Mouse (Mus musculus): Measurements from ENCODE around the gene Mapkap1. TPM values are rescaled to one million over a fixed set of nuclear protein-coding genes. Genes with fewer than 3 reads are reported as not detected.
"Not testable (repeated sequence)": the region's sequence is repeated elsewhere in the genome, so short reads cannot be mapped to it uniquely, and the experiment has no call there.

The Mapkap1 gene
- polyA plus RNA-seq, 2 experiments from 2014 or later: 24.0 to 26.0 TPM

- ATAC-seq: not testable (repeated sequence)
Observed at GRCm38 (mm10) chr2:34432887-34433286, 26.3 kb downstream of the Mapkap1 start.

- ATAC-seq: no peak
Observed at GRCm38 (mm10) chr2:34436321-34436720, 29.8 kb downstream of the Mapkap1 start.

- no peak for ATAC-seq
Observed at GRCm38 (mm10) chr2:34448756-34449155, 42.2 kb downstream of the Mapkap1 start.

- ATAC-seq: no peak
Observed at GRCm38 (mm10) chr2:34462490-34462889, 55.9 kb downstream of the Mapkap1 start.

GRCm38 (mm10) chr2:34468559-34469141, 62.1 kb downstream of the Mapkap1 start:
- no peak for ATAC-seq

DNA sequence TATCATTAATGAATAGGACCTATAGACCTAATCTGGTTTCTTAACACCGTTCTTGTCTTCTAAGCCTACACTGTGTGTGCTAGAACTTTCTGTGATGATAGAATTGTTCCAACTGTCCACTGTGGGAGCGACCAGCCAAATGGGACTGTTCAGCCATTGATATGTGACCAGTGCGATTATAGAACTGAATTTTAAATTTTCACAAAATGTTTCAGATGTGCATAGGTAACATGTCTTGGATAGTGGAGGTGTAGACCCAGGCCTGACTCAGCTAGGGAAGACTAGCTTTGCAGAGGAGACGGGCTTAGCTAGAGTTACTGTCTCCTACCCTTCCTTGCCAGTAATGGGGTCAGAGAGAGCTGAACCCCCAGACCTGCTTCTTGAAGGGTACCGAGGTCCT, 62.8 kb downstream of the Mapkap1 start:
- ATAC-seq: no peak

- ATAC-seq: no peak
Observed at GRCm38 (mm10) chr2:34473775-34474174, 67.2 kb downstream of the Mapkap1 start.

- ATAC-seq: no peak
Observed at GRCm38 (mm10) chr2:34481401-34481800, 74.8 kb downstream of the Mapkap1 start.

DNA sequence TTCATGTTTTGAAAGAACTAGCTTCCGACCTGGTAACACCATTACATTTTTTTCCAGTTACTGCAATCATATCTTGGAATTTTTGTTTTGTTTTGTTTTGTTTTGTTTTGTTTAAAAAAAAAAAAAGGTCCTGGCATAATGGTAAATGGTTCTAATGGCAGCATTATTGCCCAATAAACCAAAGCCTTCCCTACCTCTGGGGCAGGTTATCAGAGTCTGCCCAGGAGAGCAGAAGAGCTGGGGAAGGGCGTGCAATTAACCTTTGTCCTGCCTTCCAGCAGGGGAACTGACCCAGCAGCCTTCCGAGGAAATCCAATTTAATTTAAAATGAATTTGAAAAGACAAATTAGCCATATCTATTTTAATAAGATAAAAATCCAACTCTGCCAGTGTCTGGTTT, 75.5 kb downstream of the Mapkap1 start:
- no peak for ATAC-seq

DNA sequence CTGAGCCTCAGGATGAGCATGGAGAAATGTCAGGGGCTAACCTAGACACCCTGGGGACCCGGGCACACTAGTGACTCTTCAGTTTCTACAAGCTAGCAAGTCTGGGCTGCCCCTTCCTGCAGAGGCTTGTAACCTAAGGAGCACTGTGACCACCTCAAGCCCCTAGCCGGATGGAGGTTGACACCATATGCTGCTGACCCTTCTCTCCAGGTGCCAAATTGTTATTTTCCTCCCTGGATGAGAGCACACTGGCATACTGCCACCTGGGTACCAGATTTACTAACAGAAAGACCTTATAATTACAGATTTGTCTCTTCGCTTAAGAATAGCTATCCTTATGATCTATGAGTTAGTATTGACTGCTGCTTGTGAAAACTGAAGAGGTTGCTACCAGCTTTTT, 76.0 kb downstream of the Mapkap1 start:
- no peak for ATAC-seq

- no peak for ATAC-seq
Observed at GRCm38 (mm10) chr2:34487281-34487680, 80.7 kb downstream of the Mapkap1 start.

DNA sequence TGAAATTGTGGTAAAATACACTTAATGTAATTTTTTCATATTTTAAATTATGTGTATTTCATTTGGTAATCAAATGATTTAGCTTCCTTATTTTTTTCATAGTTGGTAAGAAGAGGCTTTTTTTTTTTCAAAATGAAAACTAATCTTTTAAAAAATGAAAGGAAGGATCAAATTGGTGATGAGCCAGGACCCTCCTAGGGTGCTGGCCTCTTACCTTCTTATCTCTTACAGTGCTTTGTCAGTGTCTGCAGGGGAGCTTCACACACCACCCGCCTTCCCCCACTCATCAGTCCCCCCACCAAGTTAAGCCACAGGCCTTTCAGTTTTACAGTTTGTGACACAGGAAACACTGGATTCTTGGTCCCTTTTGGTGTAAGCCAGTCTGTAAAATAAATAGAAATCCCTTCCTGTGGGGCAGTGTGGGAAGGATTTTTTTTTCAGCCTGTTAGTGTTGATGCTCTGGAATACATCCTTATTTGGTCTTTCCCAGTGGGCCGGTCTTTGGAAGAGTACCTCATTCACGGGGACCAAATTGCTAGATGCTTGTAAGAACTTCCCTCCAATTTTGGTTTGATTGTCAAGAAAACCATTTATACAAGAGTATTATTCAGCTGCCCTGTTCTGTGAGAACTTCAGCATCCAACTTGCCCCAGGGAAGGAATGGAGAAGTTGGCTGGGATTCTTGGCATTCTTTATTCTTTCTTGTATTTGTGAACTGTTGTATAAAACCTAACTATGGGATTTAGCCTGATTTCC, 97.6 kb downstream of the Mapkap1 start:
- ATAC-seq: no peak

- not testable (repeated sequence) for ATAC-seq
Observed at GRCm38 (mm10) chr2:34506162-34506561, 99.6 kb downstream of the Mapkap1 start.

DNA sequence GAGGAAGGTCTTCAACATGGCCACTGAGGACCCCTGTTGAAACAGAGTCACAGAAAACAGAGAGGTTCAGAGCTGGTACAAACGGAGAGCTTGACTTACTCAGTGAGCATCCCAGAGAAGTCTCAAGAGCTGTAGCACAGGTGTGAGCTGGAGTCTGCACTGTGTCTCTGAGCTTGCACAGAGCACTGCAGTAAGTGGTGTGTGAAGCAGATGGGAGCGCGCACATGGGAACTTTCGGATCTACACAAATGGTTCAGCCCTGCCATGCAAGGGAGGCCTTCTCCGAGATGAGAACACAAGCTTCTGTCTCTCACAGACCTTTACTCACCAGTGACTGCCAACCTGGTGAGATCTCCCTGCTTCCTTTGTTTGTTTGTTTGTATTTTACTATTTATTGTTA, 103.3 kb downstream of the Mapkap1 start:
- ATAC-seq: no peak

- ATAC-seq: no peak
Observed at GRCm38 (mm10) chr2:34515263-34515662, 108.7 kb downstream of the Mapkap1 start.

- no peak for ATAC-seq
Observed at GRCm38 (mm10) chr2:34518083-34518482, 111.5 kb downstream of the Mapkap1 start.

DNA sequence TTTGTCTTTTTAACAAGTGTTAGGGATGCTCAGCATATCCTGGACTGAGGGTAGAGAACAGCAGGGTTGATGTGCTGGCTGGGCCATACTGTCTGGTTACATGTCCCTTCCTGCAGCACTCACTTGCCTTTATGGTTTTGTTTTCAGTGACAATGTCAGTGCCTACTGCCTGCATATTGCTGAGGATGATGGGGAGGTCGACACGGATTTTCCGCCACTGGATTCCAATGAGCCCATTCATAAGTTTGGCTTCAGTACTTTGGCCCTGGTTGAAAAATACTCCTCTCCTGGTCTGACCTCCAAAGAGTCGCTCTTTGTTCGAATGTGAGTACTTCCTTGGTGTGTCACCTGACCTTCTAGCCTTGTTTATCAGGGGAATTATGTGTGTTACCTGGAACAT, 112.0 kb downstream of the Mapkap1 start:
- no peak for ATAC-seq

DNA sequence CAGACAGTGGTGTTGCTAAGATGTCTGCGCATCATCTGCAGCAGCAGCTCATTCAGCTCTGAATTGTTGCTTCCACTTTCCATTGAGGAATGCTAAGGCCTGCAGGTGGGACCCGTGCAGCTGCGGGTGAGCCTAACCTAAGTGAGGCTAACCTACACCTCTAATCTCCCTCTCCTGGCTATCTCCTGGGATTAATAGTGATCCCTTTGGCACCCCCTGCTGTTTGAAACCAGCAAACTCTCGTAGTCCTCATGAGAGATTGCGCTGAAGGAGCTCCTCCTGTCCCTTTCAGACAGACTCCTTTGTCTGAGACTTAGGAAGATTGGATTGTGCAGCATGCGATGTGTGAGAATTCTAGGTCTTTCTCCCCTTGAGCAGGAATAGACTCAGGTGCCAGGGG, 113.0 kb downstream of the Mapkap1 start:
- no peak for ATAC-seq

- no peak for ATAC-seq
Observed at GRCm38 (mm10) chr2:34521384-34521783, 114.8 kb downstream of the Mapkap1 start.

- no peak for ATAC-seq
Observed at GRCm38 (mm10) chr2:34526527-34527371, 120.2 kb downstream of the Mapkap1 start.

GRCm38 (mm10) chr2:34528491-34528890, 121.9 kb downstream of the Mapkap1 start:
- no peak for ATAC-seq

GRCm38 (mm10) chr2:34530042-34530441, 123.5 kb downstream of the Mapkap1 start:
- no peak for ATAC-seq

DNA sequence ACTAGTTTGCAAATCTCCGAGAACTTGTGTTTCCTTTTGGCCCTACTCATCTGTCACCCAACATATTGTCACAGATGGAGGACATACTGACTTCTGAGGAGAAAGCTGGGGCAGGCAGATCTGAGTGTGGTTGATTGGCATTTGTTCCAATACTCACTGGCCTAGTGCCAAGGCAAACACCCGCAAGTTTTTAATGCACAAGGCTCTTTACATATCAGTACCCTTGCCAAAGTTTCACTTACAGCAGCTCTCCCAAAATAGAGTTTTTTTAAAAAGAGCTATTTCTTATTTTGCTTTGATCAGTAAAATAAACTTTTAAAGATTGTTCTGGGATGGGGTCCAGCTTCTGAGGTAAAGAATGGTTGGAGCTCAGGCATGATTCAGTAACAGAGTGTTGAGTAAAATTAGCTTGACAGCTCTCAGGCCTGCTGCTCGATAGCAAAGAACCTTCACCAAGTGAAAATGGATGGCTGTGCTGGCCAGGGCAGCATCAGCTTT, 125.3 kb downstream of the Mapkap1 start:
- ATAC-seq: no peak

Measured in CD4-positive, CD25-positive, alpha-beta regulatory T cell, adult 4 months (primary cell).